Mouse (Mus musculus) thymus, adult 2 months (tissue): ENCODE results near the gene Spef1.

ENCODE experiments used
- CTCF ChIP-seq: fragments of 200-500 bp; IDR thresholded peaks from 2 replicates; pipeline ENCODE4 v1.5.1; 2012; ENCODE audit warnings: mild to moderate bottlenecking, control low read depth, low read length, moderate library complexity, borderline replicate concordance; ENCODE audit not compliant: control insufficient read depth, poor library complexity, insufficient read depth; ENCODE audit errors: extremely low read depth
- POLR2A ChIP-seq: fragments of 200-500 bp; IDR thresholded peaks from 2 replicates; pipeline ENCODE4 v1.6.1; 2012; ENCODE audit warnings: mild to moderate bottlenecking, low read length, control low read depth, moderate library complexity; ENCODE audit not compliant: control insufficient read depth, poor library complexity, insufficient read depth; ENCODE audit errors: extremely low read depth

DNA sequence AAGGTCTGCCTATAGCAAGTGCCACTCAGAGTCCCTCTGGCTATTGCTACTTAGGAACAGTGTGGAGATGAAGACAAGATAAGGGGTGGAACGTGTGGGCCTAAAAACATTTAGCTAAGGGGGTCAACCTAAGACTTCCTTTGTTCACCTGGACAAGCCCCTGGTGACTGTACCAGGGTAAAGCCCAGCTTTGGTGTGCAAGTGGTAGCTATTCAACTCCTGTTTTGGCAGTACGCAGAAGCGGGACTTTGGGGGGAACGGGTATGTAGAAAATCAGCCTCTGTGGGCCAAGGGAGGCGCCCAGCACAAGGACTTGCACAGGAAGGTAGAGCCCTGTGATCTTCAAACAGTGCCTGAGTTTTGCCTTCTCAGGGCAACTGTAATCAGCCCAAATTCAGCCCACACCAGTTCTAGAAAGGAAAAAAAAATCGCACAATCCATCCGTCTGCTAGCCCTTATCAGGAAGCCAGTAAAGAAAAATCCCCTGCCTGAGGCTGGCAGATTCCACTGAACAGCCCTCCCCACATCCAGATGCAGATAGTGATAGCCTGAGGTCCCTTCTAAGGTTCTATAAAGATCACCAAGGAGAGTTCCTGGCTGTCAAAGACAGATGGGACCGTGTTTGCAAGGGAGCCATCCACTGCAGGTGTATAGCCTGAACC lies 18.6 kb upstream of the Spef1 start:
- TF ChIP-seq POLR2A: no peak
- no peak for TF ChIP-seq CTCF
